Mouse (Mus musculus) adrenal gland, adult 2 months (tissue): ENCODE measurements around the gene Hist2h4. TPM values are rescaled to one million over a fixed set of nuclear protein-coding genes. Genes with fewer than 3 reads are reported as not detected.
"Not testable (repeated sequence)": the region's sequence is repeated elsewhere in the genome, so short reads cannot be mapped to it uniquely, and the experiment has no call there.

Experiments used
- DNase-seq: peaks from one replicate; pipeline ENCODE4 v3.0.0; 2021
- long read RNA-seq: library from polyadenylated mRNA; stranded (forward); transcript quantifications from one replicate; pipeline ENCODE4 v2.0.0, GENCODE M21; 2021
- polyA plus RNA-seq: library from polyadenylated mRNA; depleted of rRNA; stranded (reverse); fragments of >200 nt; gene quantifications from 2 replicates; pipeline ENCODE4 v1.2.3, GENCODE M21; 2012; rRNA removed
- total RNA-seq, 2 experiments: library from RNA; stranded (reverse); gene quantifications; 2 replicates each; pipeline ENCODE4 v1.2.3; 2021

Hist2h4 gene
- total RNA-seq (10 to 100 TPM; 15.2 to 26.7 TPM), polyA plus RNA-seq (2.7 and 2.8 TPM in 2 replicates)
- long read RNA-seq = 0 reads

- peak; percentile 94 for DNase-seq
Observed at GRCm38 (mm10) chr3:96262979-96263550, at the start of gene Hist2h4. Gene Hist2h4, minus strand, starts transcription at chr3:96263311.

GRCm38 (mm10) chr3:96312341-96313098 lies 49.4 kb upstream of the Hist2h4 start:
- DNase-seq = no peak

GRCm38 (mm10) chr3:96309441-96309840 lies 46.3 kb upstream of the Hist2h4 start:
- no peak for DNase-seq

GRCm38 (mm10) chr3:96306506-96306905 lies 43.4 kb upstream of the Hist2h4 start:
- no peak for DNase-seq

DNA sequence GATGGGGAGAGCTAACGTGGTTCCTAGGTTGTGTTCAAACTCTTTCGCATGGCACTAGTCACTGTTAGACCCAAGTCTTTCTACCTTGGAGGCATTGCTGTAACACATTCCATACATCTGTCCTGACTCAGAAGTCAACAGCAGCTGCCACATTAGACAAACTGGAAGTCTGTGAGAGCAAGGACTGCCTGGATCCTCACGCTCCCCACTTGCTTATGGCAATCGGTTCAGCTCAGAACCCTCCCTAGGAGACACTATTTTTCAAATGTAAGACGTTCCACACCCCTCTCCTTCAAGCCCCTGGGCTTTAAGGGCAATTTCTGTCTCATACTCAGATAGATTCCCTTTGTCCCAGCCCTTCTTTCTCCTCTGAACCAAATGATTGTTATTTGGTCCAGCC lies 39.0 kb upstream of the Hist2h4 start:
- no peak for DNase-seq

DNA sequence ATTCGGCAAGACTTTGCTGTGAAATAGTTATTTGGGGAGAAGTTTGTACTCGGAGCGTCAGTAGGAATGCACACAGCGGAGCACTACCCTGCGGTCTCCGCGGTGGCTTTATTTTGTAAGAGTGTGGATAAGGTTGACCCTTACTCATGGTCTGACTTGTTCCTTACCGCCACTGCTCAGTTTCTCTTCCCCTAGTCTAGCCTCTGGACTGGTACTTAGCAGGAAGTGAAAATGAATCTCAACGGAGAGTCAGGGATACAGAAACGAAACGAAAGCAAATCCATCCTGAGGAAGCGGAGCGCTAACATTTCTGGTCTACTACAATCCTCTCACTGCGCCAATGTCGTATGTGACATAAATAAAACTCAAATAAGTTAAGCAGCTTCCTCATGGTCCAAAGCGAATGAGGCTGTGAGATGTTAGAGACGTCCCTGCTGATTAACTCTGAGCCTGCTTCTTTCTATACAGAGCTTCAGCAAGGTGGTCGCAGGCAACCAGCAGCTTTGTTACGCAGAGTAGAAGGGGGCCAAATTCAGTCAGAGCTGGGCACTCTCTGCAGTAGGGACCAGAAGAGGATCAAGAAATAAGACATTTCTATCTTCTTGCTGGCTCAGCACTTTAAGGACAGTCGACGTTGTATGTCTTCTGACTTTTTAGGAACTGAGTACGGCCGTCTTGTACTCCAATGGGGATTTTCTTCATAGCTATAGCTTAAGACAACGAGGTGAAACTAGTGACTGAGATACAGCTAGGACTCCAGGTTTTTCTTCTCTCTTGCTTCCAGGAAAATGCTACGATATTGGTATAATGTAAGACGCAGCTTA lies 37.8 kb upstream of the Hist2h4 start:
- DNase-seq = peak; percentile 27

DNA sequence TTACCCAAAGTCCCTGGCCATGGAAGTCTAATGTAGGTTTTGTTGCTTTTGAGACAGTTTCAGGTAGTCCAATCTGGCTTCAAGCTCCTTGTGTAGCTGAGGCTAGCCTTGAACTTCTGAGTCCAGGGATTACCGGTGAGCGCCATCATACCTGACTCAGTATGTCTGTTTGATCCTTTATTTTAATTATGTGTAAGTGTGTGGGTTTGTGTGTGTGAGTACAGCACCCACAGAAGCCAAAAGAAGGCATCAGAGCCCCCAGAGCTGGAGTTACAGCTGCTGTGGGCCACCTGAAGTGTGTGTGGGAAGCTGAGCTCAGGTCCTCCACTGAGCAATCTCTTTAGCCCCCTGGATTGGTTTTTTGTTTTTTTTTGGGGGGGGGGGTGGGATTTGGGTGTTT lies 36.5 kb upstream of the Hist2h4 start:
- no peak for DNase-seq

DNA sequence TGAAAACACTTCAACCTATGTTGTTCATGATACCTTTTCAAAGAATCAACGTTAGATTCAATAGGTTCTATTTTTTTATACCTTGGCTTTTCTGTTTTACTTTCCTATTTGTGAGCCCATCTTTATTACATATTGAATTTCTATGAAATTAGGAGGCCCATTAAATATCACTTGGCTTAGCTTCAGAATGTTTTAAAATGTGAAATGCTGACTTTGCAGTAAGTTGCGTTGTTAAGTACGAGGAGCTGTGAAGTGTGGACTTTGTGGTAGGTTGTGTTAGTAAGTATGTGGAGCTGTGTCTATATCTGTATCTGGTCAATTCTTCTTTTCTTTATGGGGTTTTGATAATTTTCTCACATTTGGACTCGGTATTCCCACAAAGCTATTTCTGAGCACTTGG lies 35.2 kb upstream of the Hist2h4 start:
- no peak for DNase-seq

DNA sequence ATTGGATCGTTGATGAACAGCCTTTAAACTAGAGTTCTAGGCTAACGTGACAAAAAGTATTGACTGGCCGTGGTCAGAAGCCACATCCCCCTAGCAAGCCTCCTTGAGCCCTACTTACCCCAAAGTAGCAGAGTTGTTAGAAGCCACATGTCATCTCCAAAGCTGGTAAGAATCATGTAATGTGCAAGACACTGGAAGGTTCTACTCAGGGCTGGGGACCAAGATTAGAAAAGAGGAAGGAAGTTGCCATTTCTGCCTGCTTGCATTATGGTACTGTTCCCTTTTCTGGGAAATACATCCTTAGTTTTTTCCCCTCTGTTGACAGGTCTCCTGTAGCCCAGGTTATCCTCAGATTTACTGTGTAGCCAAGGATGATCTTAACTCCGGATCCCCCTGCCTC lies 30.7 kb upstream of the Hist2h4 start, which contains the start of gene Fcgr1:
Gene Fcgr1 (minus strand): TSS at position 183 of the 400 bp plus-strand sequence.
- no peak for DNase-seq

- DNase-seq = no peak
Observed at GRCm38 (mm10) chr3:96293368-96293767, 30.3 kb upstream of the Hist2h4 start.

DNA sequence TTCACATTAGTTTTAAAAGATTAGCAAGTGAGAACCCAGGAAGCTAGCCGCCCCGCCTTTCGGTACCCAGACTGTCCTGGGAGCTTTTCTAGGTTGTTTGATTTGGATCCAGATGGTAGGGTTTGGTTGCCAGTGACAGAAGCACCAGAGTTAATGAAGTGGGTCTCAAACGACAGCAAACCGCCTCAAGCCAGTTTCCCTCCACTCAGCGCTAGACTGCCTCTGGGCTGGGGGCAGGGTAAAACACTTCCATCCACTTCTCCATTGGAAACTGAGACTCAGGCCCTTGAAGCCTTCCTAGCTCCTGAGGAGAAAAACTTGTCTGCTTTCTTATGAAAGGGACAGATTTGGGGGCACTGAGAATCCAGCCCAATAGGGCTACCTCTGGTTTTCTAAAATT lies 29.5 kb upstream of the Hist2h4 start:
- DNase-seq = no peak

DNA sequence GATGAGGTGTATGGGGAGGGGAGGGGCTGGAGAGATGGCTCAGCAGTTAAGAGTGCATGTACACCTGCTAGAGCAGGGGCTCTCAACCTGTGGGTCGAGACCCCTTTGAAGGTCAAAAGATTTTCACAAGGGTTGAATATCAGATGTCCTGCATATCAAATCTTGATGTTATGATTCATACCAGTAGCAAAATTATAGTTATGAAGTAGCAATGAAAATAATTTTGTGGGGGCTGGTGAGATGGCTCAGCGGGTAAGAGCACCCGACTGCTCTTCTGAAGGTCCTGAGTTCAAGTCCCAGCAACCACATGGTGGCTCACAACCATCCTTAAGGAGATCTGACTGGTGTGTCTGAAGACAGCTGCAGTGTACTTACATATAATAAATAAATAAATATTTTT lies 27.6 kb upstream of the Hist2h4 start:
- not testable (repeated sequence) for DNase-seq

GRCm38 (mm10) chr3:96289201-96289600 lies 26.1 kb upstream of the Hist2h4 start:
- no peak for DNase-seq

- not testable (repeated sequence) for DNase-seq
Observed at GRCm38 (mm10) chr3:96287334-96287733, 24.2 kb upstream of the Hist2h4 start.

DNA sequence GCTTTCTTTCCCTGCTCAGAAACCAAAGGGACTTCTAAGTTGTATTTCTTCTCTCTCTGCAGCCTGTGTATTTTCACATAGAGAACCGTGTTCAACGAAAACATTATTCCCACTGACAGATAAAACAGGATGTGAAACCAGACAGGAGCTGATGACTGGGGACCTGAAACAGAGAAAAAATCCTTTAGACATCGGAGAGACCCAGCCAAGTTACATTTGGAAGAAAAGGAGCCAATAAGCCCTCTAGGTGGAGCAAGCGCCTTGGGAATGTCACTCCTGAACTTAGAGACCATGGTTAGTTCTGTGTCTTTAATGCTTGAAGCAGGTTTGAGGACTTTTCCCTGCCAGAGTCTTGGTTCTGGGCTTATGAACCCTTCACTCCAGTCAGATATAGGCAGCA lies 21.3 kb upstream of the Hist2h4 start:
- DNase-seq = no peak

GRCm38 (mm10) chr3:96280660-96281059 lies 17.5 kb upstream of the Hist2h4 start:
- DNase-seq = no peak

DNA sequence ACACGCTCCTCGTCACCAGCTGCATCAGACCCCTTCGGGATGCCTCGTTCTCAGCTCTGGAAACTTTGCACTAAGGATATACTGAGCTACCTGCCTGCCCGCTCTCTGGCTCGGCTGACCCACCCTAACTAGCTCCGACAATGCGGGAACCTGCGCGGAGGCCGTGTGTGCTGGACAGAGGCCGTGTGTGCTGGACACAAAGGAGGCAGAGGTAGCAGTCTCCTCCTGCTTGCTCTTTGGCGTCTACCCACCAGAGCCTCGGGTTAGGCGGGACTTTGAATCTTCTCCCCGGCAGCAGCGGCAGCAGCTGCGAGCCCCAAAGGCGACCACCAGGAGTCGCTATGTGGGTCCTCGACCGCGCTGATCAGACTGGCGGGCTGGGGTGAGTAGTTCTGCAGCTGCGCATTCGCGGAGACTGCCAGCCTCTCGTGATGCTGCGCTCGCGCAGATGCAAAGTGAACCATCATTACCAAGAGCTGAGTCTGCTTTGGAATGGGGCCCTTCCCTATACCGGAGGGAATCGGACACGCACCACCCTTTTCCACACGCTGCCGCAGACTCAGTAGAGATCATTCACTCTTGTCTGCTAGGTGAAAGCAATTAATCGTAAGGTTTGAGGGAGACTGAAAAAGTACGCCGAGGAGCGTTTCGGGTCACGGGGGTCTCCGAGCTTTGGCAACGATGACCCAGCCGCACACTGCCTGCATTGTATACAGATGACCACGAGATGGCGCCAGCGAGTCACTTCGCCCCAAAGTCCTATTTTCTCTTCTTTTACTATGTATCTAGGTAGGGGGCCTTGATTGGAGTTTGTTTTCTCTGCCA lies 14.9 kb upstream of the Hist2h4 start:
- DNase-seq = peak; percentile 92

DNA sequence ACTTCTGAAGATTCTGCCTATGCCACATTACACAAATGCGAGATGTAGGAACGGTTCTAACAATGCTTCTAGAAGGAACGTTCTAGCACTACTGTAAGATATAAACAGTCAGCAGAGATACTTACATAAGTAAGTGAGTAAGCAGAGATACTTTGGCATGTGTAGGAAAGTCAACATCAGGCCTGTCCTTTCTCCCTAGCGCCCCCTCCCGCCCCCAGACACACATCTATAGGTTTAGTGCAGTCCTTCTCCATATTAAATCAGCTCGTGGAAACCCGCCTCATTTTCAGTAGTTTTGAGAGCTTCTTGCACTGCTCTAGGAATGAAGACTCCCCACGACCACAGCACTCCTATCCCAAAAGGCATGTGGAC lies 14.3 kb upstream of the Hist2h4 start:
- no peak for DNase-seq

DNA sequence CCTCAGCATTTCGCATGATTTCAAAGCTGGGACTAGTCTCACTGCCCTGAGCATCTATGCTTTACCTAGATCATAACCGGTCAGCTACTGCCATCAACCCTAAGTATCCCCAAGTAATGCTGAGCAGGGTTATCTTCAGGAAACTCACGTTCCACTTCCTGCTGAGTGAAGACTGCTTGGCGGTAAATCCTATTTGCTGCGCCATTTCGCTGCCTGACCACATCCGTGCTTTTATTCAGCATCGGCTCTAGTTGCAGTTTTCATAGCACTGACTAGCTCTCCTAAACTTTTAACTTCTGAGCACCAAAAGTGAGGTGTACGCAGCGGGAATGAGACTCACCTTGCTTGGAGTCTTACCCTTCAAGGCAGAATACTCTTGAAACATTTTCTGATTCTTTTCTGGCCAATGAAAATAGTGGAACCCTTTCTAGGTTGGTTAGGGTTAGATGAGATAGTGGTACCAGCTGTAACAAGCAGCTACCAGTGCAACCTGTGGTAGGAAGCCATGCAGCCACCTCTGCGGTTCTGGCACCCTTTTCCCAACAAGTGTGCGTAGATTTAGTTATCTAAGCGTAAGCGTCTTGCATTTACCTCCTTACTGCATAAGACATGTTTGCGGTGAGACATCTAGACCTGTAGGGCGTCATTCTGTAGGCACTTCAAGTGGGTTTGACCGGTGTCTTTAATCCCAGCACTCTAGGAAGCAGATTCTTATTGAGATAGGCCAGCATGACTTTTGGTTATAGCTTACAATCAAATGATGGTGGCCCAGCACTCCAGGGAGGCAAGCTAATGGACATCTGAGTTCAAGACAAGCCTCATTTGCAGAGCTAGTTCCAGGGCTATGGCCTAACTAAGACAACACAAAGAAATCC lies 10.7 kb upstream of the Hist2h4 start:
- no peak for DNase-seq

DNA sequence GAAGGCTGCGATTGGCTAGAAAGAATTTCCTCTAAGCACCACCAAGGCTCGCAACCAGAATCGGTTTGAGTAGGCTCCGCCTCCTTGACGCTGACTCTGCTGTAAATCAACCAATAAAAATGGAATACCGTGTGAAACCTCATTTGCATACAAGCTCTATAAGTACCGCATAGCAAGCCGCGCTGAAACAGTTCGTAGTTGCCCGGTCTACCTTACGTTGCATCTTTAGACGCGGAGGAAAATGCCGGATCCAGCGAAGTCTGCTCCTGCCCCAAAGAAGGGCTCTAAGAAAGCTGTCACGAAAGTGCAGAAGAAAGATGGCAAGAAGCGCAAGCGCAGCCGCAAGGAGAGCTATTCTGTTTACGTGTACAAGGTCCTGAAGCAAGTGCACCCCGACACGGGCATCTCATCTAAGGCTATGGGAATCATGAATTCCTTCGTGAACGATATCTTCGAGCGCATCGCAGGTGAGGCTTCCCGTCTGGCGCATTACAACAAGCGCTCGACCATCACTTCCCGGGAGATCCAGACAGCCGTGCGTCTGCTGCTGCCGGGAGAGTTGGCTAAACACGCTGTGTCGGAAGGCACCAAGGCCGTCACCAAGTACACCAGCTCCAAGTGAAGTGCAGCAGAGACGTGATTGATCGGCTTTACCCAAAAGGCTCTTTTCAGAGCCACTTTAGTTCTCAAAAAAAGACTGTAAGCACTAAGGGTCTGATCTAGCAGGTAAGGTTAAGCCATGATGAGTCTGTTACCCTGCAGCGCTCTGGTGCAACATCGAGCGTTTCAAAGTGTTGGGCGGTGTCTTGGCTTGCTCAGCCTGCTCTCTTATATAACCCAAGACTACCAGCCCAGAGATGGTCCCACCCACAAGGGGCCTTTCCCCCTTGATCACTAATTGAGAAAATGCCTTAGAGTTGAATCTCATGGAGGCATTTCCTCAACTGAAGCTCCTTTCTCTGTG lies 6.7 kb upstream of the Hist2h4 start, which contains the start of gene Hist2h2bb:
Gene Hist2h2bb (plus strand): TSS at position 242 of the 964 bp plus-strand sequence.
- peak; percentile 92 for DNase-seq
